Mouse (Mus musculus): ENCODE data around the gene Rmdn3.

Gene Rmdn3

DNA sequence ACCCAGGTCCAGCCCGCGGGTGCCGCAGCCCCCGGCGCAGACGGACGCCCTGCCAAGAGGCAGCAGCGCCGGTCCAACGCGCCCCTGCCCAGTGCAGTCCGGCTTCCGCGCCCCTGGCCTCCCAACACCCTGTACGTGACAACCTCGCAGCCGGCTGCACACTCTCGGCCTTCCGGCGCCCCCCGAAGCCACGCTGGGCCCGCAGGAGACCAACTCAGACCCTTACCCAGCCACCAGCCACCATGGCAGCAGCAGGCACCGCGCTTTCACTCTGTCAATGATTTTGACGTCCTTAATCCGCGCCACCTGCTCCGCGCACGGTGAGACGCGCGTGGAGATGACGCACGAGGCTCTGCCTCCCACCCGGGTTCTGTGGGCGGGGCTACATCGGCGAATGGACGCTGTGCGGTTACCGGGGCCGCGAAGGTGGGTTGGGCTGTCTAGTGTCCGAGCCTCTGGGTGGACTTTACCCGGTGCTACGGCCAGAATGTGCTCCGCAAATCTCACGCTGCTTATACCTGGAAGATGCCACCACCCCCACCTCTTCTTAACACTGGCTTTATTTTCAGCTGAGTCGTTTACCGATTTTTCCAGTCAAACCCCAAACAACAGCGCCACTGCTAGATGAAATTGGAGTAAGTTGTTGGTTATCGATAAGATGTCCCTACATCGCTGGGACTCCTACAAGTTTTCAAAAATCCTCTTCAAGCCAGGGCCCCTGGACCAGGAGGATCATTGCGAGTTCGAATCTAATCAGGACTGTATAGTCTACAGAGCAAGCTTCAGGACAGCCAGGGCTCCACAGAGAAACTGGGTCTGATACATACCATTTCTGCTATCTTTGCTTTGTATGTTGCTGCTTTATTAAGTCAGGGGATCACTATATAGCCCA lies at the start of gene Rmdn3:
TSS of gene Rmdn3 (minus strand) at position 354 of the 892 bp plus-strand sequence.
- peak; percentile 98 for DNase-seq

DNA sequence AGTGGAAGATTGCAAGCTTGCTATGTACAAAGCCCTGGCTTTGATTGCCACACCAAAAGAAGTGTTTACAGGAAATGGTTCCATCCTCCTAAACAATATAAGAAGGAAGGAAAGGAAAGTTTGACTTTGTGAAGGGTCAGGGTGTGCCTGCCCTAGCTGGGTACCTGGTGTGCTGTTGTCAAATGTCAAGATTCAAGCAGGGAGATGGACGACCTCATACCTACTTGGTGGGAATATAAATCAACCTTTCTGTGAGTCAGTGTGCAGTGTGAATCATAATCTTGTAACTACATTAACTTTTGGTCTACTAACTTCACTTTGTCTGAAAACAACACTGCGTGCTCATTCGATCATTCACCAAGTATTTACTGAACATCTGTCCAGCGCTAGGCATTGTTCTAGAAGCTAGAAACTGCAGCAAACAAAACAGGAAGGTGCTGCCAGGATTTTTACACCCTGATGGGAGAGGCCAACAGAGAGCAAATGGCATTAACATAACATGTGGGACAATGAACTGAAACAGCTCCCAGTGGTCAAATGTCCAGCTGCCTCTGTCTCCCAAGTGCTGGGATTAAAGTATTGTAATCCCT lies 47.1 kb upstream of the Rmdn3 start:
- DNase-seq = peak; percentile 18

DNA sequence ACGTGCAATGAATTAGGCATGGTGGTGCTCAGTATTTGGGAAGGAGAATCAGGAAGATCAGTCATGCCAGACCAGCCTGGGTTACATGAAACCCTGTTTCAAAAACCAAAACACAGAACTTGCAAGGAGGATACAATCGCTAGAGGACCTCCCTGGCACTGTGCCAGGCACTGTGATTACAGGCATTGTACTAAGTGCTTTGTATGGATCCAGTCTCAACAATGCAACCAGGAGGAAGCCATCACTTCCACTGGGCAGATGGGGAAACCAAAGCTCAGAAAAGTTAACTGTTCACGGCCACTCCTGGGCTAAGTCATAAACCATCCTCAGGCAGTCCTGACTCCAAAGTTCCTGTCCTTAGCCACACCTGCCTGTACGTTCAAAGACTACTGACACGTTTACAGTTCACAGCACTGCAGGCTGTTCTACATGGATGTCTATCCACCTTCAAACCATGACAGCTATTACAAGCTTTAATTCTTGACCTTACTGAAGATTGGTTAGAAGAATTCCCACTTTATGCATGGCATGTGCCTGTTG lies 46.1 kb upstream of the Rmdn3 start:
- peak; percentile 71 for DNase-seq

DNA sequence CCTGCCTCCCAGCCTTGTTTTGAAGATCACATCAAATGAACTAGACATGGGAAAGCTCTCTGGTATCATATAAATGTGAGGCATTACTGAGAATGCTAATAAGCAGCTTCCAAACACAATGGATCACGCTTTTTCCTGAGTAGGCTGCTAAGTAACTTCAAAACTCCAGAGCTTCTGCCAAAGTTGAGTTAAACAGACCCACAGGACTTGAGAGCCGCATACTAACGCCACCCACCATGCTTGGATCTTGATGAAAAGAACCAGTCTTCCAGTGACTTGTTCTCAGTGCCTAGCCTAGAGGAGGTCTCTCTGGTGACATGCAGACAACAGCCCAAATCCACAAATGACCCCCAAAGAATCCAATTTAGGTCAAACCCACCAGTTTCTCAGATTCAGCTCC lies 42.1 kb upstream of the Rmdn3 start:
- DNase-seq = no peak

DNA sequence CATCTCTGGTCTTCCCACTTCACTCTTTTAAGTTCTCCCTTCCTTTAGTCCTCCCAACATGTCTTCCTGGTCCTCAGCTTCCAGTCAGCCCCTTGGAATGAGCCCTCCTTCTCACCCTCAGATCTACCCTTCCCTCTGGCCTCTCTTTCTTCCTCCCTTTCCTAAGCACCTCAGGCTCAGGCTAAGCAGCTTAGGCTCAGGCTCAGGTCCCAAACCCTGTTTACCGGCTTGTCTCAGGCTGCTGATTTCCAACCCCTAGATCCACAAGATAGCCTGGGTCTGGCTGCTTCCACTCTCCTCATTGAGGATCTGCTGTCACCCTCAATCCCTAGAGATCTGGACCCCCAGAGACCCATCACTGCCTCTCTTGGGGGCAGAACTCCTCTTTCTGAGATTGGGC lies 41.2 kb upstream of the Rmdn3 start:
- DNase-seq = no peak

DNA sequence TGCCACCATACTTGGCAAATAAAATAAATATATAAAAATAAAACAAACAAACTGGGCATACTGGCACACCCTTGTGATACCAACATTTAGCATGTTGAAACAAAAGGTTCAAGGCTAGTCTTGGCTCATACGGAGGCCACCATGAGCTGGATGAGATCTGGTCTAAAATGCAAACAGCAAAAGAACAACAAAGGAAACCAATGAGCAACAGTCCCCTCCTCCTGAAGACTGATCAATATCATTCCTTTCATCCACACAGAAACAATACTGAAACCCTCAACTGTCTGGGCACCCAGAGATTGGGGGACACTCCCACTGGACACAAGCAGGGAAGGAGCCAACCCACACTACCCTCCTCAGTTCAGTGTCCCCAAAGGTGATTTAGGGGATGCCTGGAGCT lies 40.7 kb upstream of the Rmdn3 start:
- DNase-seq = no peak

DNA sequence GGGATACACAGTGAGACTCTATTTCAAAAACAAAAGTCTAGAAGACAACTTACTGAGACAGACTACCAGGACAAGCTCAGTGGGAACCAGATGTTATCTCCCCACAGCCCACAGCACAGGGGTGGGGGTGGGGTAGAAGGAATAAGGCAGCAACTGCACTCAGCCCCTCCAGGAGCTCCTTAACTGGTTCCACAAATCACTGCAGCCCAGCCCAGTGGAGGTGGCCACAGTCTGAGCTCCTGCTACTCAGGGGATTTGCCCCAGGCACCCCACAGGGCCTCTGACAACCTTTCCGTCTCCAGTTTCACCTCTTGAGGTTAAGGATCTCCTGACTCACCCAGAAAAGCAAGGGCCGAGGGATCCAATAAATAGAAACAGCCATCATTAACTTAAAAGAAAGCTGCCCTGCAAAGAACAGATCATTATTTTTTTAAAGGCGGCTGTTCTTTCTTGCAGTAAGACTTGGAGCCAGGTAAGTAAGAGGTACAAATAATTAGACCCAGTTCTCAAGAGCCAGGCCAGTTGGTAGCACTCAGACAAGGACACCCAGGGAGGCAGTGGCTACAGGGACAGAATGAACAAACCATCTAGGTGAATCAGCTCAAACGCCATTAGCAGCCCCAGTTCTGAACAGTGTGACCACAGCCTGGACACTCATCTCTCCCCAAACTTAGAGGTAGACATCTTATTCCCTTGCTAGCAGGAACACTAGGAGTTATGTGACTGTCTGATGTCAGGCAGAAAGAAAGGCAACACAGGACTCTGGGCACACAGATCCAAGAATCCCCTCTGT lies 39.7 kb upstream of the Rmdn3 start:
- DNase-seq = no peak

DNA sequence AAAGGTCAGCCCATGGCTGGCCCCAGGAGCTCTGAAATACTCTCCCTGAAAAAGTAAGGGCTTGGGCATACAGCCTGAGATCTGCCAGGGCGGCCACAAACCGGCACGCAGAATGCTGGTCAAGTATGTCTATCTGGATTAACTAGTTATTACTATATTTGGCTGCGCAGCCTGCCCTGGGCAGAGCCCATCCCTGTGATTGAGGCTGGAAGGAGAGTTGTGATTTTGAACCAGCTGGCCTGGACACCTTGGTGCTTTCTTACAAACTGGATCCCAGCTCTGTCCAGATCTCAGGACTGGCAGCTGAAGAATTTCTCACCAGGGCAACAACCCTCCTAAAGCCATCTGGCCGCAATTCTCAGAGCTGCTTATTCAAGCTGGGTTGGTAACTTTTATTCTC lies 37.3 kb upstream of the Rmdn3 start:
- no peak for DNase-seq

DNA sequence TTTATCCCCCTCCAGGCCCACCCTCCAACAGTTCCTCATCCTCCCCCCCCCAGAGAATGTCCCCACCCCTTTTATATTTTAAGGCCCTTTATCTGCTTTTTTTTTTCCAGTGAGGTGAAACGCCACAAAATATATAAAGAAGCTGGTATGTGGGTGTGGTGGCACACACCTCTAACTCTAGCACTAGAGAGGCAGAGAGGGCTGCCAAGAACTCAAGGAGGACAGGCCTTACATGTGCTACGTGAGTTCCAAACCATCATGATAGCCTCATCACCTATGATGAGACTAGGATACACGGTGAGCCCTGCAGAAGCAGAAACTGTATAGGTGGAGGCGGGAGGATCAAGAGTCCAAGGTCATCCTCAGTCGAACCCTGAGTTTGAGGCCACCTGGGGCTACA lies 34.1 kb upstream of the Rmdn3 start:
- no peak for DNase-seq

DNA sequence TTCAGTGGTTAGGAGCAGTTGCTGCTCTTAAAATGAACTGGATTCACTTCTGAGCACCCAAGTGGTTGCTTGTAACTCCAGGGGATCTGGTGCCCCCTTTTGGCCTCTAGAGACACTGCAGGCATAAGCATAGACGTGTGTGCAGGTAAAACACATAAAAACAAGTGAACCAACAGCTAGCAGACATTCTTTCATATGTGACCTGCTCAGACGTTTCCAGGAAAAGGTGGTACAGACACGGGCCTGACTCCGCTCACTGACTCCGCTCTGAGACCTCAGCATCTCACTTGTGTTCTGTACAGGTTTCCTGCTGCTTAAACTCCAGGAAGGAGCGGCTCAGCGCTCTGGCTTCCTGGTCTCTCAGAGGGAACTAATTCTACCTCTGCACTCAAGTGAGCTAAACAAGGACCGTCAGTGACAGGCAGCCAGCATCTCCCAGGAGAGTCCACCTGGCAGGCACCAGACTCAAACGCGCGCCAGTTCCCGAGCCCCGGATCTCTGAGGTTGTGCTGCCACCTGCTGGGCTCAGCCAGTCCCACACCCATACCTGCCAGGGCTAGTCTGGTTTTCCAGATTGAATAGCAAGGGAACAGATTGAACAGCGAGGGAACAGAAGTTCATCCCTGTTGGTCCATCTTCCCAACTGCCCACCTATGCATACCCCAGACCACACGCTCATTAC lies 32.3 kb upstream of the Rmdn3 start:
- peak; percentile 90 for DNase-seq

DNA sequence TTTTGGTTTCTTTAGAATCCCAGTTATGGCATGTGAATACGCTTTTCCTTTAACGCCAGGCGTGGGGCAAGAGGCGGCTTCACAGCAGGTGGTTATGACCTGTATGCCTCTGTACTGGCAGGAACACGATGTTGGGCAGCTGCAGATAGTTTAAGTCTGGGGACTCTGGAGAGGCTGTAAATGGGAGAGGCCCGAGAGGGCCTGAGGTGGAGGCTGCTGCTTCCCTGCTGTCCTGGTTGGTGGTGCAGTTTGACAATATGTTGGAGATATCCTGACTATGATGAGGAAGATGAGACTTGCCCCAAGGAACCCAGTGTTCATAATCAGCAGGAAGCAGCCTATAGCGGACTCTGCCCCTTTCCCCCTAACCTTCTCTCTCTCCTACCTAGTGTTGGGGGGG lies 26.1 kb upstream of the Rmdn3 start:
- DNase-seq = no peak

DNA sequence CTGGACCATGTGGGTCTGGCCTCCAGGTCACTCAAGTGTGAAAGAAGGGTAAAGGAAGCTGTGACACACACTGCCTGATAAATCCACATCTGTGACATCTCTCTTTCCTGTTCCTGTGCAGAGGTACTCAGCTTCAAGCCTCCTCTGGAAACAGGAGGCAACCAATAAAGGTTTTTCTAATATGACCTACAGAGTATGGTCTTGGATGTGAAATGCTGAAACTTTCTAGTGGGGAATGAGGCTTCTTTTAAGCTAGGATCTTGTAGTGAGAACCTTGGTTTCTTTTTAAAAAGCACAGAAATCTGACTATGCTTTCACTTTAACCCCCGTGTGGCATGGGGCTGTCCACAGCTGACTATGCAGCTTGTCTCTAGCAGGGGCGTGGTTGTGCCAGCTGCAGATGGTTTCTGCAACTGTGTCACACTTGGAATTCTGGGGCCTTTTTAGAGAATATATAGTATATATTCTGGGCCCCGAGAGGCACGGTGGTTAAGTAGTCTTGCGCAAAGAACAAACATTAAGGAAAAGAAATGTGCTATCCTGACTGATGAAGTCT lies 20.6 kb upstream of the Rmdn3 start:
- no peak for DNase-seq

DNA sequence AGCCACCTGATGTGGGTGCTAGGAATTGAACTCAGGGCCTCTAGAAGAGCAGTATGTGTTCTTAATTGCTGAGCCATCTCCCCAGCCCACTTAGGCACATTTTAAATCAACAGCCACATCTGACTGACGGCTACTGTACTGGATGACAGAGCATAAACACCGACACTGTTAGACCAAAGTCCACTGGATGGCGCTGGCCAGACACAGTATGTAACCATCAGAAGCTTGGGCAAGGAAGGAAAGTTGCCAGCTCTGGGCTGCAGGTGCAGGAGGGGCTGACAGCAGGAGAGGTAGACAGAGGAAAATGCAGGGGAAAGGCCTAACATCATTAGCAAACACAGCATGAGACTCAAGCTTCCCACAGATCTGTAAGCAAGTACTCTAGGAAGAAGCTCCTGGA lies 19.9 kb upstream of the Rmdn3 start:
- DNase-seq = no peak

DNA sequence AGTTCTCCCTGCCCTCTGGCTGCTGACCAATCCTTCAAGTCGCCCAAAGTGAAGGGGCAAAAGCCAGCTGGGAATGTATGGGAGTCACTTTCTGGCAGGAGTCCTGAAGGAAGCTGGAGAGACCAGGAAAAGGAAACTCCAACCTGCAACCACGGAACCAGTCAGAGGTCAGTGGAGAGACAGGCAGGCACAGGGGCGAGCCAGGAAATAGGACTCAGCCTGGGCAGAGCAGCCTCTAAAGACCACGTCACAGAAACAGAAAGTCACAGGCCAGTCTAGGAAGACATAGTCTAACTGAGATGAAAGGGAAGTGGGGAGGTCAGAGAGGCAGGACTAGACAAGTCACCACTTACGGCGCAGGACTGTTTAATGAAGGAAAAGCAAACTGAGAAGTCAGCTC lies 18.8 kb upstream of the Rmdn3 start:
- DNase-seq = no peak

DNA sequence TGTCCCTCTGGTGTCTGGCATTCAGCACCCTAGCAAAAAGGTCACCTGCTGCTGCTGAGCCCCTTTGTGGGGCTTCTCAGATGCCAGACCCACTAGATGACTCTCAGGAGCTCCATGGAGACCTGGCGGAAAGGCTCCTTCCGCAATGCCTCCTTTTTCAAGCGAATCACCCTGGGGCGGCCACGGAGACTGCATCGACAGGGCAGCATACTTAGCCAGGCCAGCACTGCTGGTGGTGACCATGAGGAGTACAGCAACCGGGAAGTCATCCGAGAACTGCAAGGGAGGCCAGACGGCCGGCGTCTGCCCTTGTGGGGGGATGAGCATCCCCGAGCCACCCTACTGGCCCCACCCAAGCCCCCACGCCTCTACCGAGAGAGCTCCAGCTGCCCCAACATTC lies 18.0 kb upstream of the Rmdn3 start:
- no peak for DNase-seq

DNA sequence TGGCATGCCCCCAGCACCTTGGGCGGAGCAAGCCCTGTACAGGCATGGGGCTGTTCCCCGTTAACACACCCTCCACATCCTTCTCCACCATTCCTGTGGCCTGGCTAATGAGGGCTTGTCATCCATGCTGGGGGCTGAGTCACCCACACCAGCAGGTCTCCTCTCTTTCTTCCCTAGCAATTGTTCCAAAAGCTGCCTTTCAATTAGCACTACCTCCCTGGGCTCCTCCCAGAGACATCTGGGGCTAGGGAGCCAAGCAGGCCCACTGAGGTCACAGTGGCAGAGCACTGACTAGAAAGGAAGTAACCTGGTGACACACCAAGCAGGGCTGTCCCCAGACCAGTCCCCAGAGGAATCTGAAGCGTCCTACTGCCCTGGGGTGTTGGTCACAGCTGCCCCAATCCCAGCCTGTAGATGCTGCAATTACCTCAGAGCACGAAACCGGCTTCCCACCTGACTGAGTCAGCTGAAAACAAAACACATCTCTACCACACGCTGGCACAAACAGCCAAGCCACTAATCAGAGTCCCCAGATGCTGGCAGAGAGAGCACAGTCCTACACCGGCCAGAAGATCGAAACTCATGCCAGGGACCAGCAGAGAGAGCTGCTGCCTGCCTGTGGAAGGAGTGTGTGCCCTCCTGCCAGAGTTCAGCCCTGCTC lies 17.3 kb upstream of the Rmdn3 start, which contains the start of gene Gm14137:
TSS of gene Gm14137 (plus strand) at position 519 of the 661 bp plus-strand sequence.
- no peak for DNase-seq

DNA sequence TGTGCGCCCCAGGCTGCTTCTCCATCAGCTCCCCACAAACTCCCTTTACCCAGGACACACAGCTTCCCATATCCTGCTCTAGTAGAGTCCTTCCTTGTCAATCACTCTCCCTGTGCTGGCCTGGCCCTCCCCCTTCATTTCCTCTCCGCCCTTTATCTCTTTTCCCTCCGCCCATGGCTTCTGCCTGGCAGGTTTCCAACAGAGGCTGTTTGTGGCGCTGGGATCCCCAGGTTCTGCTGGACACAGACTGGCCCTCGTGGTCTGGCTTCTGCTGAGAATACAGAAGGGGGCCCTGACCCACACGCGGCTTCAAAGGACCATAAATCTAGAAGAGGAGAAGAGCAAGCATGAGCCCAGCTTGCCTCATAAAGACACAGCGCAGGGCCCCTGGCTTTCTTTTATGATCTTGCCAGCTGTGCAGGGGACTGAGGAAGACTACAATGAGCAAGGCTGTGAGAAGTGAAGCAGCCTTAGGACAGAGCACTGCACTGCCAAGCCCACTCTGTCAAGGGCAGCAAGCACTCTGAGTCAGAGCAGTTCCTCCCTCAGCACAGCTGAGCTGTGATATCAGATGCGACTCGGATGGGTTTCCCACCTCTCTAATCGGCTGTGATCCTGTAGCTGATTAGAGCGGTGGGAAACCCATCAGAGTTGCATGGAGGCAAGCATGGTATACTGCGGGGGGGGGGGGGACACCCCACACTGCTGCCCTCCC lies 16.2 kb upstream of the Rmdn3 start:
- peak; percentile 82 for DNase-seq

DNA sequence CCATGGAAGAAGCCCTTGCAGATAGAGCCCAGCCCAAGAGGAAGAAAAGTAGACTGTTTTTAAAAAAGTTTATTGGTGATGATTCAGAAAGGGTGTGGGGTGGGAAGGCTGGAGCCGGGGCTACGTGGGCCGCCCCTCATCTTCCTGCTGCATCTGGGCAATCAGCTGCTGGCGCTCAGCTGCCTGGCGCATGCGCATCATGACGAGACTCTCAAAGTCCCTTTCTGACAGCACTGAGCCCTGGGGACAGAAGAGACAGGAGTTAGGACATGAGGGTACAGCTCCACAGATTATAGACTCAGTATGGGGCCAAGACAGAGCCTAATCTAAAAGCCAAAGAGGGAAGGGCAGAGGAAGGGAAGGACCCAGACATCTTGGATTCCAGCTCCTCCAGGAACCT lies 15.6 kb upstream of the Rmdn3 start:
- no peak for DNase-seq

DNA sequence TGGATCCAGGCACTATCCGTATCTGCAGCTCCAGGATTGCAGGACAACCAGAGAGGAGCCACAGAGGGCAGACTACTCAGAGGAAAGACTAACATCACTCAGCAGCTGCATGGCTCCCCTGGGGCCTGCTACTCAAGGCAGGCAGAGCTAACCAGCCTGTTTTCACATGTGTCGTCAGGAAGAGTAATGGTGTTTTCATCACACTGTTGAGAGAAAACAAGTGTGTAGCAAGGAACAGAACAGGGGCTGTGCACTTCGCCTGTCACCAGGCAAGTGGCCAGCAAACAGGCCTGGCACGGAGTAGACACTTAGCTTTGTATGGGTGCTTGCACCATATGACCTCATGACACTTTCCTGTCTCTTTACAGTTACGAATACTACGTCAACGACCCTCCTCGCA lies 14.7 kb upstream of the Rmdn3 start:
- DNase-seq = no peak

DNA sequence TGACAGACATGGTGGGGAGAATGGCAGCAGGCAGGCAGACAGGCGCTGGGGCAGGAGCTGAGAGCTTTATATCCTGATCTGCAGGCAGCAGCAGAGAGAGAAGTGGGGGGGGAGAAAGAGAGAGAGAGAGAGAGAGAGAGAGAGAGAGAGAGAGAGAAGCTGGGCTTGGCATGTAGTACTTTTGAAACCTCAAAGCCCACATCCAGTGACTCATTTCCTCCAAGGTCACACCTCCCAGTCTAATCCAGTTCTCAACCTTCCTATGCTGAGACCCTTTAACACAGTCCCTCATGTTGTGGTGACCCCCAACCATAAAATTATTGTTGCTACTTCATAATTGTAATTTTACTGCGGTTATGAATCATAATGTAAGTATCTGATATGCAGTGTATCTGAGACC lies 13.4 kb upstream of the Rmdn3 start:
- DNase-seq = no peak

DNA sequence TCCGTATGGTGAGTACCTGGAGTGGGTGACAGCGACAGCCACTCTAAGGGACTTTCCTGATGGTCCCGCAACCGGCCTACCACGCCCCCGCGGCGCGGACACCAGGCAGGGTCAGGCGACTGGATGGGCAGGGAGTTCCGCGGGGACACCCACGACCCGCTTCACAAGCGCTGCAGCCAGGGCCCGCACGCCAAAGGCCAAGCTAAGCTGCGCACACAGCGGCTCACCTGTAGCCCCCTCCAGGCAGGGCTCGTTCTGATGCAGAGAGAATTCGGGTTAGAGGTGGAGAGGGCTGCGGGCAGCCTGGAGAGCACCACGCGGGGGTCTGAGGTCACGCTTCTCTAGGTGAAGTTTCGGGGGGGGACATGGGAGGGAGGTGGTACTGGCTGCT lies 11.0 kb upstream of the Rmdn3 start:
- DNase-seq = no peak
